Mouse (Mus musculus) forebrain, embryonic 10.5 days (tissue): Measurements from ENCODE around the gene Vsnl1. TPM values are rescaled to one million over a fixed set of nuclear protein-coding genes. Genes with fewer than 3 reads are reported as not detected.
A peak's percentile ranks its signal among the peaks of the same experiment; 100 is the strongest.

Source experiments
- DNase-seq: peaks from one replicate; pipeline ENCODE4 v3.0.0-alpha.2; 2017; ENCODE audit warnings: low spot score; ENCODE audit errors: extremely low spot score
- H3K27ac ChIP-seq: fragments of 300-500 bp; sonication (generic); 2 replicates; pipeline ENCODE4 v1.5.1; 2016; ENCODE audit warnings: mild to moderate bottlenecking
- H3K27me3 ChIP-seq: fragments of 300-500 bp; sonication (generic); 2 replicates; pipeline ENCODE4 v1.6.1; 2016; ENCODE audit warnings: mild to moderate bottlenecking; ENCODE audit not compliant: poor library complexity, severe bottlenecking
- H3K36me3 ChIP-seq: fragments of 300-500 bp; sonication (generic); replicated peaks from 2 replicates; pipeline ENCODE4 v1.6.1; 2016; ENCODE audit warnings: mild to moderate bottlenecking, moderate library complexity
- H3K4me1 ChIP-seq: fragments of 300-500 bp; sonication (generic); 2 replicates; pipeline ENCODE4 v1.6.1; 2016
- H3K4me3 ChIP-seq: fragments of 300-500 bp; sonication (generic); 2 replicates; pipeline ENCODE4 v1.5.1; 2016; ENCODE audit warnings: mild to moderate bottlenecking, moderate library complexity
- H3K9me3 ChIP-seq: fragments of 300-500 bp; sonication (generic); 2 replicates; pipeline ENCODE4 v1.6.1; 2016; ENCODE audit warnings: mild to moderate bottlenecking, moderate library complexity
- WGBS: fragments of 180-500 bp; shearing (Covaris S2); methylation state at CpG from one replicate; pipeline ENCODE4 v1.1.7; 2016; 5-methylcytosine and 5-hydroxymethylcytosine counted together
- polyA plus RNA-seq: library from polyadenylated mRNA; unstranded; fragments of >200 nt; fragmentation: Nextera tagmentation; extraction: Ambion mirVana; gene quantifications from 2 replicates; pipeline ENCODE4 v1.2.1, GENCODE M21; 2016

Vsnl1 gene
- polyA plus RNA-seq, result 0.71 and 0.77 TPM in 2 replicates

DNA sequence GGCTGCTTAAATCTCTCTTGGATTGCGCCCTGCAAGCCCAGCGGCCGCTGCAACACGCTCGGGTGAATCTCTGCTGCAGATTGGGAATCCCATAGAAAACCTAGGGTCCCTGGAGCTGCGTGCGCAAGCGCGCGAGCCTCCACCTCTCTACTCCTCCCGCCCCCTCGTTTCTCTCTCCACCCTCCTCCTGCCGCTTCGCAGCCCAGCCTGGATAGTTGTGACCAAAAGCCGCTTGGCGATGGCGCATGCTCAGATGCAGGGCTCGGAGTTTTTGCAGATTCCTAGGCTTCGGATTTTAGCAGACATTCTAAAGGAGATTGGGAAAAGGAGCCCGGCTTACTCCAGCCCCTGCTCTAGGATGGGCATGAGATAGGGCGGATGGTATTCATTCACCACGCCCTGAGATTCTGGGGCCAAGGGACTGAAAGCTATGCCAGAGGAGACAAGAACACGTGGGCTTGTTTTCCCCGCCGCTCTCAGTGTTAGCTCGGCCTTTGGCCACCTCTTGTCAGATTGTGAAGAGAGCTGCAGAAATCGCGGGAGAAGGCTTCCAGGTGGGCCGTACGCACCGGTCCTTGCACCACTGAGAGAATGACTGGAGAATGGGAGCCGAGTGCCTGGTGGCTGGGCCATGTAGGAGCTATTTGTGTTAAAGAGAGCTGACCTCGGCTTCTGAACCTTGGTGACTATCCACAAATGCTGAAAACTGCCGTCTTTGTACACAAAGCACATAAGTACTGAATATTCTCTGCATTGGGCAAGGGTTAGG, at the start of gene Vsnl1:
TSS of gene Vsnl1 (minus strand) at position 117 of the 769 bp plus-strand sequence.
- DNase-seq, result peak; percentile 87
- H3K36me3 ChIP-seq, result no peaks in the 10 kb centered on the region
- H3K9me3 ChIP-seq, result no peaks in the 10 kb centered on the region
- peaks cover 28% of the 10 kb centered on the region for H3K4me1 ChIP-seq
- WGBS, result 4% methylated on average over 34 of the region's 34 CpGs
- peaks cover 50% of the 10 kb centered on the region for H3K27me3 ChIP-seq
- peak within 1 kb of the TSS; percentile 77 for H3K27ac ChIP-seq
- H3K4me3 ChIP-seq, result peak within 1 kb of the TSS; percentile 50

DNA sequence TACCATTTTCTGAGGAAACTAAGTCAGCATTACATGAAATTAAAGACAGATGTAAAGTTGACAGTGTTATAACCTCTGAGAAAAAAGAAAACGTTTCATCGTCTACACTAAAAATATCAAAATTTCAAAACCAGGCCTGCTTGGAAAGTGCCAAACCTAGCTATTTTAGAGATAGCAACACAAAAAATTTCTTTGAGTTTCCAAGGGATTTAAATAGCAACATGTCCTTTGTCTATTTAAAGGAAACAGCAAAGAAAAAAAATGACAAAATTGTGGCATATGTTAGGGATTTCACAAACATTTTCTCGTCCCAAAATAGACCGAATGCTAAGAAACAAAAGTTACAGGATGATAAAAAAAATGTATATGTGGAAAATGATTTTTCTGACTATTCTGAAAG, 20.2 kb upstream of the Vsnl1 start:
- H3K4me3 ChIP-seq, result peak overlapping the region; percentile 65; the same call in 1 of the 2 replicates
- no peak for DNase-seq
- 82% methylated on average over 4 of the region's 4 CpGs for WGBS
- H3K27ac ChIP-seq, result no peak overlapping the region
- no peaks in the 10 kb centered on the region for H3K9me3 ChIP-seq
- H3K36me3 ChIP-seq, result no peaks in the 10 kb centered on the region
- peaks cover 22% of the 10 kb centered on the region for H3K27me3 ChIP-seq
- peaks cover 7% of the 10 kb centered on the region for H3K4me1 ChIP-seq

GRCm38 (mm10) chr12:11456213-11456612, 19.8 kb upstream of the Vsnl1 start:
- Histone ChIP-seq H3K4me1 (peaks cover 7% of the 10 kb centered on the region), H3K27me3 (peaks cover 22% of the 10 kb centered on the region), H3K9me3 (no peaks in the 10 kb centered on the region), H3K27ac (peak overlapping the region; percentile 84), H3K36me3 (no peaks in the 10 kb centered on the region), H3K4me3 (peak overlapping the region; percentile 65)
- 6% methylated on average over 11 of the region's 11 CpGs for WGBS
- DNase-seq, result no peak

GRCm38 (mm10) chr12:11455549-11456194, 19.3 kb upstream of the Vsnl1 start, which contains the start of gene Rad51ap2:
TSS of gene Rad51ap2 (plus strand) at chr12:11456079.
- Histone ChIP-seq H3K36me3 (no peaks in the 10 kb centered on the region), H3K4me1 (peaks cover 7% of the 10 kb centered on the region), H3K27me3 (peaks cover 22% of the 10 kb centered on the region), H3K9me3 (no peaks in the 10 kb centered on the region), H3K27ac (peak within 1 kb of the TSS; percentile 84), H3K4me3 (peak within 1 kb of the TSS; percentile 65)
- WGBS, result 1% methylated on average over 37 of the region's 40 CpGs
- DNase-seq, result peak; percentile 99

DNA sequence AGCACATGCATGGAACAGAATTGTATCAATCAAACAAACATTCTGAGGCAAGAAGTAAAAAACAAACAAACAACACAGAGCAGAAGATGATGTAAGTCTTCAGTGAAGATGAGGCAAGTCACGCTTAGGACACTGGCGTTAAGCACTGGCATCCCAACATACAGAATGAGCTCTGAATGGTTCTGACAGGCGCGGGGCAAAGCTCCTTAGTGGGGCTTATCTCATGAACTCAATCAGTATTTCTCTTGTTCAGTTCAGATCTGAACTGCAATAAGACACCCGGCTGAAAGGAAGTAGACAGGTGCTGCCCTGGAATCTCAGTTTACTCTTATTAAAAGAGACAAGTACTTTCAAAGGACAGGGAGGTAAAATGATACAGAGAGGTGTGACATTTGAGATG, 17.7 kb upstream of the Vsnl1 start:
- WGBS, result 71% methylated on average over 5 of the region's 5 CpGs

DNA sequence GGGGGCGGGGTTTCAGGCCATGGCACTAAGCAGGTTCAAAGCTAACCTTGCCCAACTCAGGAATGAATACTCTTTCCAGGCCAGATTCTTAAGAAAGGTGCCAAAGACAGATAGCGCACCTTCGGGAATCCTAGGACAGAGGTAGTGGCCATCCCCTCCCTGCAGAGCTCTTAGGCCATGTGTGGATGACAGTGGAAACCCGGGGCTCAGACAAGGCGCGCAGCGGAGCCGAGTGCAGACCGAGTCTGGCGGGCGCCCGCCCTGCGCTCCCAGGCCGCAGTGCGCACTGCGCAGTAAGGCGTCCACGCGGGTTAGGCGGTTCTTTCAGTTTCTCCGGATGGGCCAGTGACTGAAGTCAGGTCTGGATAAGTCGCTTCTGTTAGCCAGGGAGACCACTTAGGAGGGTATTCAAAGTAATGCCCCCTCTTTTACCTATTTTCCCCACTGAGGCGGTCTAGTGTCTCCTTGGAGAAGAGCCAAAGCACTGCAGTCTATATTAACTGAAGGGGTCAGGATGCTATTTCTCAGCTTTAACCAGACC, 1.6 kb upstream of the Vsnl1 start:
- H3K27ac ChIP-seq, result peak overlapping the region; percentile 60; the same call in 1 of the 2 replicates
- H3K9me3 ChIP-seq, result no peaks in the 10 kb centered on the region
- H3K27me3 ChIP-seq, result peaks cover 50% of the 10 kb centered on the region
- no peaks in the 10 kb centered on the region for H3K36me3 ChIP-seq
- 27% methylated on average over 23 of the region's 23 CpGs for WGBS
- peaks cover 28% of the 10 kb centered on the region for H3K4me1 ChIP-seq
- no peak for DNase-seq
- H3K4me3 ChIP-seq, result peak overlapping the region; percentile 50

More for the DNA sequence above, 17.7 kb upstream of the Vsnl1 start:
- H3K9me3 ChIP-seq, result no peaks in the 10 kb centered on the region
- DNase-seq, result no peak
- no peaks in the 10 kb centered on the region for H3K36me3 ChIP-seq
- H3K4me1 ChIP-seq, result peaks cover 7% of the 10 kb centered on the region
- no peak overlapping the region for H3K4me3 ChIP-seq
- no peak overlapping the region for H3K27ac ChIP-seq
- peaks cover 22% of the 10 kb centered on the region for H3K27me3 ChIP-seq

GRCm38 (mm10) chr12:11437266-11437906, 973 bp upstream of the Vsnl1 start:
- H3K4me3 ChIP-seq, result peak overlapping the region; percentile 50
- no peaks in the 10 kb centered on the region for H3K9me3 ChIP-seq
- peaks cover 28% of the 10 kb centered on the region for H3K4me1 ChIP-seq
- H3K27me3 ChIP-seq, result peaks cover 50% of the 10 kb centered on the region
- peak; percentile 87 for DNase-seq
- H3K27ac ChIP-seq, result no peak overlapping the region
- WGBS, result 19% methylated on average over 17 of the region's 17 CpGs
- H3K36me3 ChIP-seq, result no peaks in the 10 kb centered on the region

DNA sequence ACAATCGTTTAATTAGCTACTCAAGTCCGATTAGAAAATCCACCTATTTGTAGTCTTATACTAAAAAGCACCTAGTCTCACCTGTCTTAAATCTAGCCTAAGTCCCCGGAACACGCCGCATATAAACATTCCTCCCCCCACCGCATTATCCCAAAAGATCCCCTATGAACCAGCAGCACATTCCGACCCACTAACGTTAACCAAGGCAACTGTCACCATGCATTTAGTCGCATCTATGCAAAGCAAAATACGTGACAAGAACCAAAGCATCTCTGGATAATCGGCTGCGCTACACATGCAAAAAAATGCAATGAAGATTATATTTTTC, 426 bp downstream of the Vsnl1 start:
- DNase-seq, result no peak
- WGBS, result 3% methylated on average over 12 of the region's 12 CpGs

DNA sequence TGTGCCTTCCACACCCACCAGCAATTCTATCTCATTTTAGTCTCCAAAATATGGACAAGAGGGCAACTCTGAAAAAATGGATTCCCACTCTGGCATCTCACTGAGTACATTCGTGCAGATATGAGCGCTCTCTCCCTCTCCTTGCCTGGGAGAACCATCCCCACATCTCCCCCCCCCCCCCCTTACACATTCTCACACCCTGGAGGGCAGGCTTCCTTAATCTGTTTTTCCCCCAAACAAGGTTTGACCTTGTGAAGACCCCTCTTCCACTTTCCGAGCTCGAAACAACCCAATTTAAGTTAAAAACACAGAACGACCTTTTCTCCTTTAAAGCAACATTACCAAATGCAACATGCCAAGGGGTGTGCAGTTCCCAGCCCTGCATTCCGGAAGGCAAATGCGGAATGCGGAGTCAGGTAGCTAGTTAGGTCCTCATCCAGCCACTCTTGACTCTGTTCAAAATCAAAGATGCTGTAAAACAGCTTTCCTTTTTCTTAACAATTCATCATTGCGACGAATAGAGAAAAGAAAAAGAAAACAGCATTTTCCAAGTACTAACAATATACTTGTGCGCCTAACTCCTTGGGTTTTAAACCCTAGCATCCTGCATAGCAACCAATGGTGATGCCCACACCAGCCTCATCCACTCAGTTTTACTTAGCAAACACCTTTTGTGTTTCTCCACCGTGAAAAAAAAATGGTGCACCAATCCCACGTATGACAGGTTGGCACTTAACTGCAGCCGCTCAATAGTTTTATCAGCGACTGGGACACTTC, 979 bp downstream of the Vsnl1 start:
- no peak for DNase-seq
- WGBS, result 8% methylated on average over 15 of the region's 15 CpGs

More for the DNA sequence above, 426 bp downstream of the Vsnl1 start:
- no peak overlapping the region for H3K27ac ChIP-seq
- H3K27me3 ChIP-seq, result peaks cover 50% of the 10 kb centered on the region
- H3K9me3 ChIP-seq, result no peaks in the 10 kb centered on the region
- peaks cover 28% of the 10 kb centered on the region for H3K4me1 ChIP-seq
- no peaks in the 10 kb centered on the region for H3K36me3 ChIP-seq
- H3K4me3 ChIP-seq, result peak overlapping the region; percentile 50

DNA sequence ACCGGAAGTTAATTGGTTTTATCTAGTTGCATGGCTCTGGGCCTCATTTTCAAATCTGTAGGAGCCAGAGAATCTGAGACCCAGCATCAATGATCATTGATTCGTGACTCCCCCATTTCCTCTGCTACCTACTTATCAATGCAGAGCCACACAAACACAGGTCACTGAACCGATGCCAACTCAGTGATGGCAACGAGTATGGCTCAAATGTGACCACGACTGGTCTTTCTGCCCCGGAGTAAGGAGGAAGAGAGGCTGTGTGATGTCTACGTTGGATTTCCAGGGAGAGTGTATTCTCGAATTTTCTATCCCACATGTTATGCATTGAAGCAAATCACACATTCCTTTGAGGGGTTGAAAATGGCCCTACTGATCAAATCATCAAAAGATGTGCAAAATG, 2.0 kb downstream of the Vsnl1 start:
- no peaks in the 10 kb centered on the region for H3K36me3 ChIP-seq
- peaks cover 28% of the 10 kb centered on the region for H3K4me1 ChIP-seq
- H3K27me3 ChIP-seq, result peaks cover 50% of the 10 kb centered on the region
- no peak for DNase-seq
- H3K9me3 ChIP-seq, result no peaks in the 10 kb centered on the region
- no peak overlapping the region for H3K4me3 ChIP-seq
- no peak overlapping the region for H3K27ac ChIP-seq
- WGBS, result 81% methylated on average over 8 of the region's 8 CpGs

More for the DNA sequence above, 979 bp downstream of the Vsnl1 start:
- peaks cover 28% of the 10 kb centered on the region for H3K4me1 ChIP-seq
- H3K4me3 ChIP-seq, result peak overlapping the region; percentile 50
- H3K27me3 ChIP-seq, result peaks cover 50% of the 10 kb centered on the region
- no peaks in the 10 kb centered on the region for H3K36me3 ChIP-seq
- no peaks in the 10 kb centered on the region for H3K9me3 ChIP-seq
- H3K27ac ChIP-seq, result no peak overlapping the region

GRCm38 (mm10) chr12:11433716-11434115, 2.7 kb downstream of the Vsnl1 start:
- H3K4me3 ChIP-seq, result no peak overlapping the region
- no peak overlapping the region for H3K27ac ChIP-seq
- DNase-seq, result no peak
- peaks cover 28% of the 10 kb centered on the region for H3K4me1 ChIP-seq
- H3K9me3 ChIP-seq, result no peaks in the 10 kb centered on the region
- 51% methylated on average over 1 of the region's 1 CpGs for WGBS
- H3K36me3 ChIP-seq, result no peaks in the 10 kb centered on the region
- H3K27me3 ChIP-seq, result peaks cover 47% of the 10 kb centered on the region

GRCm38 (mm10) chr12:11433126-11433525, 3.3 kb downstream of the Vsnl1 start:
- 91% methylated on average over 1 of the region's 1 CpGs for WGBS
- Histone ChIP-seq H3K27me3 (peaks cover 41% of the 10 kb centered on the region), H3K4me1 (peaks cover 27% of the 10 kb centered on the region), H3K27ac (no peak overlapping the region), H3K9me3 (no peaks in the 10 kb centered on the region), H3K36me3 (no peaks in the 10 kb centered on the region), H3K4me3 (no peak overlapping the region)
- DNase-seq, result no peak
